Mouse (Mus musculus): ENCODE results near the gene Rpgrip1.

GRCm38 (mm10) chr14:52123918-52124317 lies 13.4 kb downstream of the Rpgrip1 start:
- TF ChIP-seq EP300 (IDR thresholded peaks at IDR 0.05) (no peak), CTCF (IDR thresholded peaks at IDR 0.05) (peak; percentile 83)
